Mouse (Mus musculus): ENCODE data around the gene Ubr2.

Gene Ubr2

GRCm38 (mm10) chr17:47003305-47003704 is 7.1 kb downstream of the Ubr2 start:
- no peak for DNase-seq (ENCODE audit: low read depth in 1 of 2, low spot score in 2 of 2)

- DNase-seq (ENCODE audit: low read depth in 1 of 2, low spot score in 2 of 2): no peak
Observed at GRCm38 (mm10) chr17:47002401-47002800, 8.0 kb downstream of the Ubr2 start.

- no peak for DNase-seq (ENCODE audit: low read depth in 1 of 2, low spot score in 2 of 2)
Observed at GRCm38 (mm10) chr17:46998840-46999239, 11.5 kb downstream of the Ubr2 start.

GRCm38 (mm10) chr17:46996484-46996883 is 13.9 kb downstream of the Ubr2 start:
- no peak for DNase-seq (ENCODE audit: low read depth in 1 of 2, low spot score in 2 of 2)

GRCm38 (mm10) chr17:46995621-46996020 is 14.7 kb downstream of the Ubr2 start:
- DNase-seq (ENCODE audit: low read depth in 1 of 2, low spot score in 2 of 2): no peak

GRCm38 (mm10) chr17:46994641-46995398 is 15.5 kb downstream of the Ubr2 start:
- DNase-seq (ENCODE audit: low read depth in 1 of 2, low spot score in 2 of 2): no peak

GRCm38 (mm10) chr17:46993625-46994024 is 16.7 kb downstream of the Ubr2 start:
- DNase-seq (ENCODE audit: low read depth in 1 of 2, low spot score in 2 of 2): no peak

- no peak for DNase-seq (ENCODE audit: low read depth in 1 of 2, low spot score in 2 of 2)
Observed at GRCm38 (mm10) chr17:46987631-46988030, 22.7 kb downstream of the Ubr2 start.

GRCm38 (mm10) chr17:46980050-46980449 is 30.3 kb downstream of the Ubr2 start:
- DNase-seq (ENCODE audit: low read depth in 1 of 2, low spot score in 2 of 2): no peak

GRCm38 (mm10) chr17:46975183-46975582 is 35.2 kb downstream of the Ubr2 start:
- peak; percentile 13 to 44 for DNase-seq (ENCODE audit: low read depth in 1 of 2, low spot score in 2 of 2)

GRCm38 (mm10) chr17:46972603-46973002 is 37.8 kb downstream of the Ubr2 start:
- DNase-seq (ENCODE audit: low read depth in 1 of 2, low spot score in 2 of 2): no peak

- DNase-seq (ENCODE audit: low read depth in 1 of 2, low spot score in 2 of 2): no peak
Observed at GRCm38 (mm10) chr17:46966892-46967291, 43.5 kb downstream of the Ubr2 start.

GRCm38 (mm10) chr17:46963186-46963585 is 47.2 kb downstream of the Ubr2 start:
- no peak for DNase-seq (ENCODE audit: low read depth in 1 of 2, low spot score in 2 of 2)

- DNase-seq (ENCODE audit: low read depth in 1 of 2, low spot score in 2 of 2): no peak
Observed at GRCm38 (mm10) chr17:46962153-46962552, 48.2 kb downstream of the Ubr2 start.

- no peak for DNase-seq (ENCODE audit: low read depth in 1 of 2, low spot score in 2 of 2)
Observed at GRCm38 (mm10) chr17:46960216-46960615, 50.1 kb downstream of the Ubr2 start.

- DNase-seq (ENCODE audit: low read depth in 1 of 2, low spot score in 2 of 2): no peak
Observed at GRCm38 (mm10) chr17:46958045-46958444, 52.3 kb downstream of the Ubr2 start.

- no peak for DNase-seq (ENCODE audit: low read depth in 1 of 2, low spot score in 2 of 2)
Observed at GRCm38 (mm10) chr17:46946276-46946675, 64.1 kb downstream of the Ubr2 start.

GRCm38 (mm10) chr17:46942421-46942820 is 67.9 kb downstream of the Ubr2 start:
- DNase-seq (ENCODE audit: low read depth in 1 of 2, low spot score in 2 of 2): no peak

- DNase-seq (ENCODE audit: low read depth in 1 of 2, low spot score in 2 of 2): no peak
Observed at GRCm38 (mm10) chr17:46940461-46940860, 69.9 kb downstream of the Ubr2 start.

- no peak for DNase-seq (ENCODE audit: low read depth in 1 of 2, low spot score in 2 of 2)
Observed at GRCm38 (mm10) chr17:46933557-46934348, 76.6 kb downstream of the Ubr2 start.

- DNase-seq (ENCODE audit: low read depth in 1 of 2, low spot score in 2 of 2): no peak
Observed at GRCm38 (mm10) chr17:46932961-46933360, 77.4 kb downstream of the Ubr2 start.

- DNase-seq (ENCODE audit: low read depth in 1 of 2, low spot score in 2 of 2): no peak
Observed at GRCm38 (mm10) chr17:46929897-46930296, 80.5 kb downstream of the Ubr2 start.

Measured in monocyte, adult 2 months (primary cell).